Mouse (Mus musculus) liver, embryonic 11.5 days (tissue): ENCODE measurements around the gene Scimp. TPM values are rescaled to one million over a fixed set of nuclear protein-coding genes. Genes with fewer than 3 reads are reported as not detected.

Source experiments
- ATAC-seq: fragments of 200-750 bp; cut with Nextera tagmentation; replicated peaks from 2 replicates; pipeline ENCODE4 v1.8.0; 2017; ENCODE audit warnings: moderate number of reproducible peaks, mild to moderate bottlenecking, moderate TSS enrichment, moderate library complexity; ENCODE audit not compliant: low FRiP score
- DNase-seq: peaks from one replicate; pipeline ENCODE4 v3.0.0-alpha.2; 2017; ENCODE audit warnings: low spot score
- H3K27ac ChIP-seq: fragments of 300-500 bp; sonication (generic); 2 replicates; pipeline ENCODE4 v1.5.1; 2014; ENCODE audit warnings: mild to moderate bottlenecking, low read depth, low read length, control low read depth
- H3K27me3 ChIP-seq: fragments of 300-500 bp; sonication (generic); replicated peaks from 2 replicates; pipeline ENCODE4 v1.6.1; 2014; ENCODE audit warnings: low read length, mixed read lengths; ENCODE audit not compliant: control insufficient read depth, insufficient read depth
- H3K36me3 ChIP-seq: fragments of 300-500 bp; sonication (generic); 2 replicates; pipeline ENCODE4 v1.6.1; 2014; ENCODE audit warnings: mild to moderate bottlenecking, low read length, moderate library complexity, mixed read lengths; ENCODE audit not compliant: control insufficient read depth, insufficient read depth
- H3K4me1 ChIP-seq: fragments of 300-500 bp; sonication (generic); replicated peaks from 2 replicates; pipeline ENCODE4 v1.6.1; 2014; ENCODE audit warnings: low read length, mixed read lengths; ENCODE audit not compliant: control insufficient read depth, insufficient read depth
- H3K4me2 ChIP-seq: fragments of 300-500 bp; sonication (generic); 2 replicates; pipeline ENCODE4 v1.6.1; 2014; ENCODE audit warnings: mild to moderate bottlenecking, control low read depth, moderate library complexity
- H3K4me3 ChIP-seq: fragments of 300-500 bp; sonication (generic); 2 replicates; pipeline ENCODE4 v1.5.1; 2014; ENCODE audit warnings: low read depth, low read length, control low read depth
- H3K9ac ChIP-seq: fragments of 300-500 bp; sonication (generic); 2 replicates; pipeline ENCODE4 v1.6.1; 2014; ENCODE audit warnings: low read depth, low read length, control low read depth
- H3K9me3 ChIP-seq: fragments of 300-500 bp; sonication (generic); 2 replicates; pipeline ENCODE4 v1.6.1; 2016; ENCODE audit warnings: low read length, inconsistent platforms, mixed read lengths; ENCODE audit not compliant: control insufficient read depth
- WGBS: fragments of 180-500 bp; shearing (Covaris S2); extraction: QIAGEN DNeasy Blood & Tissue Kit; methylation state at CpG from one replicate; pipeline ENCODE4 v1.1.7; 2014; 5-methylcytosine and 5-hydroxymethylcytosine counted together
- polyA plus RNA-seq: library from polyadenylated mRNA; unstranded; fragments of >200 nt; fragmentation: Nextera tagmentation; extraction: Ambion mirVana; gene quantifications from 2 replicates; pipeline ENCODE4 v1.2.1, GENCODE M21; 2014

The Scimp gene
- polyA plus RNA-seq: 0.30 and 0.82 TPM in 2 replicates

- H3K27me3 ChIP-seq: no peaks in the 10 kb centered on the region
- 58% methylated on average over 7 of the region's 7 CpGs for WGBS
- DNase-seq: no peak
These were observed at the start of gene Scimp for GRCm38 (mm10) chr11:70812365-70812764. Gene Scimp (minus strand): TSS chr11:70812586.

GRCm38 (mm10) chr11:70860371-70860770 is 48.0 kb upstream of the Scimp start:
- peaks cover 2% of the 10 kb centered on the region; the same call in 1 of the 2 replicates for H3K36me3 ChIP-seq
- H3K4me2 ChIP-seq: no peak overlapping the region
- no peak overlapping the region for H3K4me3 ChIP-seq
- no peak overlapping the region for H3K27ac ChIP-seq
- ATAC-seq (no peak), DNase-seq (no peak)
- no peaks in the 10 kb centered on the region for H3K9me3 ChIP-seq
- 91% methylated on average over 1 of the region's 1 CpGs for WGBS
- 0 out of 2 replicates have a peak, but pooled peaks cover 3% of the 10 kb centered on the region for H3K4me1 ChIP-seq
- H3K27me3 ChIP-seq: no peaks in the 10 kb centered on the region
- no peak overlapping the region for H3K9ac ChIP-seq

More at GRCm38 (mm10) chr11:70812365-70812764, at the start of gene Scimp:
- ATAC-seq: no peak
- no peaks in the 10 kb centered on the region for H3K9me3 ChIP-seq
- no peak within 1 kb of the TSS for H3K4me2 ChIP-seq
- no peak within 1 kb of the TSS for H3K27ac ChIP-seq
- H3K36me3 ChIP-seq: no peaks in the 10 kb centered on the region
- no peaks in the 10 kb centered on the region for H3K4me1 ChIP-seq
- no peak within 1 kb of the TSS for H3K4me3 ChIP-seq
- no peak within 1 kb of the TSS for H3K9ac ChIP-seq

DNA sequence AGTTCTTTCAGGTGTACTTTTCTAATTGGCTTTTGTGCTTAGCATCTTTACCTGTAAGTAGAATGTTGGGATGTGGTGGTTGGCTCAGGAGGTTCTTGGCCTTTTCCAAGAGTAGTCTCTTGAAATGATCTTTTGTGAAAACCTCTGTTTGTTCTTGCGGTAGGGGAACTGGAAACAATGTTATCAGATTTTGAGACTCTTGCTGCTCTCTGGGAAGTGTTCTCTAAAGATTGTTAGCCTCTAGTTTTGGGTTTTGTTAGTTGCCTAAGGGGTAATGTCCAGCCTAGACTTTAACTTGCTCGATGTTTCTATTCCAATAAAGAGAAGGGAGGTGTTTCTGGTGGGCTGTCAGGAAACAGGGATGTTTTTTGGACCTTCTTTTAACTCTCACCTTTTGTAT is 33.6 kb upstream of the Scimp start:
- Histone ChIP-seq H3K4me1 (peaks cover 12% of the 10 kb centered on the region), H3K9ac (peak overlapping the region; percentile 94)
- DNase-seq: no peak

DNA sequence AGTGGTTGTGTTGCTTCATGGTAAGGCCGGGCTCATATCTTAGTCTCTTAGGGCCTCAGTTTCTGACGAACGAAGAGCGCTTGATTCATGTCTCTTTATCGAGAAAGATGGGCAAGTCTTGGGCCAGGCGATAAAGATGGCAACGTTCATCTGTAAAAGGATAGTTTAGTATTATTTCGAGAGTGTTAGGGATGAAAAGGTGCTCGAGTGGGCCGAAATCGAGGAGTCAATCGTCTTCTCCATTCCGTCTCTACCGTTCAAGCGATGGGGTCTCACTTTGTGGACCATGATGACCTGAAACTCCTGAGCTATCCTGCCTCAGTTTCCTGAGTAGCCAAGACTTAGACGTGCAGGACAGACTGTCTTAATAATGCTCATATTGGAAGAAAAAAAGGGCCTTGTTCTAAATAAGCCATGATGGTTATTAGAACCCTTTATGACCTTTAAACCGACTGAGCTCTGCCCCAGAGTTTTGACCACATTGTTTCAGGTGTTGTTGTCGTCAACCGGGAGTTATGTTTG is 33.1 kb upstream of the Scimp start:
- H3K27ac ChIP-seq: peak overlapping the region; percentile 88; the same call in 1 of the 2 replicates
- no peaks in the 10 kb centered on the region for H3K36me3 ChIP-seq
- H3K9me3 ChIP-seq: no peaks in the 10 kb centered on the region
- peak overlapping the region; percentile 97 for H3K4me3 ChIP-seq
- peak; percentile 27; the same call in 1 of the 2 replicates for ATAC-seq
- WGBS: 3% methylated on average over 19 of the region's 19 CpGs
- H3K4me2 ChIP-seq: peak overlapping the region; percentile 80
- peak overlapping the region; percentile 94 for H3K9ac ChIP-seq
- peak; percentile 36 for DNase-seq
- H3K27me3 ChIP-seq: no peaks in the 10 kb centered on the region
- H3K4me1 ChIP-seq: peaks cover 12% of the 10 kb centered on the region

More for the DNA sequence above, 33.6 kb upstream of the Scimp start:
- peak overlapping the region; percentile 97 for H3K4me3 ChIP-seq
- H3K9me3 ChIP-seq: no peaks in the 10 kb centered on the region
- 28% methylated on average over 2 of the region's 2 CpGs for WGBS
- H3K4me2 ChIP-seq: peak overlapping the region; percentile 80
- no peak overlapping the region for H3K27ac ChIP-seq
- no peak for ATAC-seq
- H3K36me3 ChIP-seq: no peaks in the 10 kb centered on the region
- H3K27me3 ChIP-seq: no peaks in the 10 kb centered on the region

DNA sequence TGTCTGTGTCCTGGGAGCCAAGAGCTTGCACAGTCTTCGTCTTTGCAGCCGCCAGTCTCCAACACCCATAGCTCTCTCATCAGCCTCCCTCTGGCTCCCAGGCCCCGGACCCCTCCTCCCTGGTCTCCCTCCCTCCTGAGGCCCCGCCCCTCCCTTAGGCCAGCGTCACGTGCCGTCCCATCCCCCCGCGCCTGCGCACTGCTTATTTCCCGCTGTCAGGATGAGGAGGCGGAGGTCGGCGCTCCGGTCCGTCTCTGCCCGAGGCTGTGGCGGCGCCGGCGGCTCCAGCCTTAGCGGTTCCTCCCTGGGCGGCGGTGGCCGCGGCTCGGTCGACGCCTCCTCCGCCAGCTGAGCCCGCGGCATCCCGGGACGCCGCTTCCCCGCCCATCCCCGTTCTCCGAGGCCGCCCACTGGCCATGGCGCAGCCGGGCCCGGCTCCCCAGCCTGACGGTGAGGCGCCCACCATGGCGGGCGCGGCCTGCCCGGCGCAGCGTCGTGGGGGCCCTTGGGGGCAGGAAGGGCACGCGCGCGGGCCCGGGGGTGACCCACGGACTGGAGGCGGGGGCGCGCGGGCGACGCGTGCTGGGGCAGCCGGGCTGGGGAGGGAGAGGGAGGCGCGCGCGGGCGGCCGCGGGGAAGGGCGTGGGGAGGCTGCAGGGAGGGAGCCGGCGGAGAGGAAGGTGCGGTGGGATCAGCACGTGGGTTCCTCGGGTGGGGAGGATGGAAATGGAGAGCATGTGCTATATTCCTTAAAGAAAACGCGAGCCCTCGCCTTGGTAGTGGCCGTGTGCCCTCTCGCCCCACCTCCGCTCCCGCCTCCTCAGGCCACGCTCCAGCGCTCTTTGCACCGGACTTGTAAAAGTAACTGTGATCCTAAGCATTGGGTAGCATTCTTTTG is 32.4 kb upstream of the Scimp start, which contains the start of gene Rabep1:
Rabep1 (plus strand) TSS at position 220 of the 898 bp plus-strand sequence.
- Histone ChIP-seq H3K27me3 (no peaks in the 10 kb centered on the region), H3K36me3 (no peaks in the 10 kb centered on the region), H3K4me2 (peak within 1 kb of the TSS; percentile 80), H3K4me3 (peak within 1 kb of the TSS; percentile 97), H3K9ac (peak within 1 kb of the TSS; percentile 94), H3K27ac (peak within 1 kb of the TSS; percentile 88), H3K4me1 (peaks cover 12% of the 10 kb centered on the region), H3K9me3 (no peaks in the 10 kb centered on the region)
- ATAC-seq (peak; percentile 93), DNase-seq (peak; percentile 96)
- WGBS: under 1% methylated on average over 82 of the region's 88 CpGs

GRCm38 (mm10) chr11:70843701-70844551 is 31.5 kb upstream of the Scimp start:
- peak overlapping the region; percentile 80 for H3K4me2 ChIP-seq
- no peak overlapping the region for H3K27ac ChIP-seq
- no peaks in the 10 kb centered on the region for H3K27me3 ChIP-seq
- peaks cover 12% of the 10 kb centered on the region for H3K4me1 ChIP-seq
- peak; percentile 19 for ATAC-seq
- DNase-seq: peak; percentile 36
- 26% methylated on average over 12 of the region's 12 CpGs for WGBS
- no peaks in the 10 kb centered on the region for H3K9me3 ChIP-seq
- H3K4me3 ChIP-seq: peak overlapping the region; percentile 97
- no peaks in the 10 kb centered on the region for H3K36me3 ChIP-seq
- peak overlapping the region; percentile 94; the same call in 1 of the 2 replicates for H3K9ac ChIP-seq

GRCm38 (mm10) chr11:70842983-70843382 is 30.6 kb upstream of the Scimp start:
- Histone ChIP-seq H3K4me3 (no peak overlapping the region), H3K4me2 (no peak overlapping the region; the same call in 1 of the 2 replicates), H3K9ac (no peak overlapping the region), H3K27ac (no peak overlapping the region), H3K36me3 (no peaks in the 10 kb centered on the region), H3K27me3 (no peaks in the 10 kb centered on the region), H3K9me3 (no peaks in the 10 kb centered on the region), H3K4me1 (peaks cover 12% of the 10 kb centered on the region)
- 46% methylated on average over 4 of the region's 4 CpGs for WGBS
- no peak for DNase-seq
- ATAC-seq: no peak

GRCm38 (mm10) chr11:70838610-70839009 is 26.2 kb upstream of the Scimp start:
- H3K4me3 ChIP-seq: no peak overlapping the region
- no peaks in the 10 kb centered on the region for H3K36me3 ChIP-seq
- H3K27me3 ChIP-seq: no peaks in the 10 kb centered on the region
- ATAC-seq (no peak), DNase-seq (no peak)
- H3K4me2 ChIP-seq: no peak overlapping the region
- H3K9me3 ChIP-seq: no peaks in the 10 kb centered on the region
- H3K27ac ChIP-seq: no peak overlapping the region
- H3K9ac ChIP-seq: no peak overlapping the region
- peaks cover 1% of the 10 kb centered on the region; the same call in 1 of the 2 replicates for H3K4me1 ChIP-seq
- 61% methylated on average over 2 of the region's 2 CpGs for WGBS
